Mouse (Mus musculus): ENCODE measurements around the gene Nipa1.

The Nipa1 gene

DNA sequence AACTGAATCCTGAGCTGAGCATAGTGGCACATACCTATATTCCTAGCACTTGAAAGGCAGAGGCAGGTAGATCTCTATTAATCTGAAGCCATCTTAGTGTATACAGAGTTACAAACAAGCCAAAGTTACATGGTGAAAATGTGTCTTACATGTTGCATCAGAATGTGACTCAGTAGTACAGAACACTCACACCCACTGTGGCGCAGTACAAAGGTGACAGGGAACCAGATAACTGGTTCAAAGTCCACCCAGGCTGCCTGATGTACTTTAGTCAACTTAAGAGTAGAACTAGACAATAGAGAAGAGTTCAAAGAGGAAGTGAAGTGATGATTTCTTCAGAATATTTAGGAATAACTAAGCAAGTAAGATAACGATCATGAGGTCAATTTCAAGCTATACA, 84.7 kb downstream of the Nipa1 start:
- DNase-seq (ENCODE audit: low spot score in 2 of 2) = no peak

DNA sequence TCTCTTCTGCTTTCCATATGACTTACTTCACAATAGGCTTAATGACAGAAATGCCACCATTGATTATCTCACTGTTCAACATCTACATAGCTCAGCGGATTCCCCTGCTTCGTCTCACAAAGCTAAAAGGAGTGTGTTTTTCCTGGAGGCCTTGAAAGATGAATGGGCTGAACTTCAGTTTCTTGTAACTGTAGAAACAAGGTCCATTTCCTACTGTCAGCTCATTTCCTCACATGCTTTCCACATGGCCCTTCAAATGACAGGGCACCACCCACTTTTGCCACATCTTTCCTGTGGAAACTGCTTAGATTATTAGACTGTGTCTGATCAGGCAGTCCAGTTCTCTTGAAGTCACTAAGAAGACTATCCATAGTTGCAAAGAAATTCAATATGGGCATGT, 91.1 kb downstream of the Nipa1 start:
- DNase-seq (ENCODE audit: low spot score in 2 of 2) = no peak
